Mouse (Mus musculus): ENCODE measurements around the gene Rbm19.

Rbm19 gene

GRCm38 (mm10) chr5:120207492-120207891 is 91.2 kb downstream of the Rbm19 start:
- no peak for DNase-seq

- no peak for DNase-seq
Measured at GRCm38 (mm10) chr5:120210668-120211067, 94.4 kb downstream of the Rbm19 start.

GRCm38 (mm10) chr5:120211182-120211581 is 94.9 kb downstream of the Rbm19 start:
- no peak for DNase-seq

- no peak for DNase-seq
Measured at GRCm38 (mm10) chr5:120214511-120214910, 98.2 kb downstream of the Rbm19 start.

- no peak for DNase-seq
Measured at GRCm38 (mm10) chr5:120221216-120221615, 105.0 kb downstream of the Rbm19 start.

GRCm38 (mm10) chr5:120225383-120225782 is 109.1 kb downstream of the Rbm19 start:
- DNase-seq = no peak

- DNase-seq = no peak
Measured at GRCm38 (mm10) chr5:120228613-120229409, 112.5 kb downstream of the Rbm19 start.

GRCm38 (mm10) chr5:120231435-120232147 is 115.3 kb downstream of the Rbm19 start:
- no peak for DNase-seq

- no peak for DNase-seq
Measured at GRCm38 (mm10) chr5:120235147-120235546, 118.9 kb downstream of the Rbm19 start.

GRCm38 (mm10) chr5:120235571-120235970 is 119.3 kb downstream of the Rbm19 start:
- DNase-seq = no peak

- DNase-seq = no peak
Measured at GRCm38 (mm10) chr5:120240071-120240470, 123.8 kb downstream of the Rbm19 start.

GRCm38 (mm10) chr5:120245336-120245735 is 129.1 kb downstream of the Rbm19 start:
- no peak for DNase-seq

Measured in thymus, postnatal 36 days (tissue).